Mouse (Mus musculus) right cerebral cortex, postnatal 36 days (tissue): ENCODE results near the gene Smpdl3b.
A peak's percentile ranks its signal among the peaks of the same experiment; 100 is the strongest.
"Not testable (repeated sequence)": the region's sequence is repeated elsewhere in the genome, so short reads cannot be mapped to it uniquely, and the experiment has no call there.

Experiments
- DNase-seq, 2 experiments: peaks; one replicate each; pipeline ENCODE4 v3.0.0; 2022; ENCODE audit warnings: low spot score in 2 of 2, mixed read lengths in 1 of 2

Gene Smpdl3b

GRCm38 (mm10) chr4:132780288-132780687 lies 23.2 kb upstream of the Smpdl3b start:
- DNase-seq, result no peak

- DNase-seq, result no peak
These were observed 21.6 kb upstream of the Smpdl3b start for GRCm38 (mm10) chr4:132778562-132779201.

GRCm38 (mm10) chr4:132776764-132777163 lies 19.7 kb upstream of the Smpdl3b start:
- peak; percentile 63 for DNase-seq

- DNase-seq, result no peak
These were observed 17.9 kb upstream of the Smpdl3b start for GRCm38 (mm10) chr4:132774905-132775304.

GRCm38 (mm10) chr4:132771776-132772175 lies 14.7 kb upstream of the Smpdl3b start:
- no peak for DNase-seq

GRCm38 (mm10) chr4:132767914-132768876 lies 11.1 kb upstream of the Smpdl3b start, which contains the start of gene Rpa2:
Rpa2 (plus strand) TSS chr4:132768332.
- DNase-seq, result peak; percentile 97 to 98

GRCm38 (mm10) chr4:132763125-132763524 lies 6.1 kb upstream of the Smpdl3b start:
- not testable (repeated sequence) for DNase-seq

GRCm38 (mm10) chr4:132762602-132763001 lies 5.5 kb upstream of the Smpdl3b start:
- DNase-seq, result no peak

GRCm38 (mm10) chr4:132760296-132760695 lies 3.2 kb upstream of the Smpdl3b start:
- DNase-seq, result no peak

GRCm38 (mm10) chr4:132757633-132758351 lies 740 bp upstream of the Smpdl3b start:
- DNase-seq, result peak in 1 of 2 experiments; percentile 38

GRCm38 (mm10) chr4:132752992-132753391 lies 4.1 kb downstream of the Smpdl3b start:
- DNase-seq, result no peak

GRCm38 (mm10) chr4:132749258-132749982 lies 7.6 kb downstream of the Smpdl3b start:
- no peak for DNase-seq

- DNase-seq, result no peak
These were observed 8.3 kb downstream of the Smpdl3b start for GRCm38 (mm10) chr4:132748778-132749177.

GRCm38 (mm10) chr4:132747664-132748259 lies 9.3 kb downstream of the Smpdl3b start:
- DNase-seq, result no peak

- no peak for DNase-seq
These were observed 10.0 kb downstream of the Smpdl3b start for GRCm38 (mm10) chr4:132746911-132747517.

- peak; percentile 41 to 52 for DNase-seq
These were observed 12.8 kb downstream of the Smpdl3b start for GRCm38 (mm10) chr4:132743992-132744911.

- no peak for DNase-seq
These were observed 15.6 kb downstream of the Smpdl3b start for GRCm38 (mm10) chr4:132741491-132741890.

GRCm38 (mm10) chr4:132737154-132737553 lies 19.9 kb downstream of the Smpdl3b start:
- not testable (repeated sequence) for DNase-seq

GRCm38 (mm10) chr4:132735894-132736293 lies 21.2 kb downstream of the Smpdl3b start:
- no peak for DNase-seq
